Mouse (Mus musculus): ENCODE measurements around the gene Fam120a.

- TF ChIP-seq CTCF (IDR thresholded peaks at IDR 0.05; ENCODE audit: low read depth), result no peak
- no peak for TF ChIP-seq EP300 (IDR thresholded peaks at IDR 0.05; ENCODE audit: low read depth)
These were observed 105.9 kb downstream of the Fam120a start for GRCm38 (mm10) chr13:48861913-48862312.
